Mouse (Mus musculus): ENCODE data around the gene Bpgm.

Gene Bpgm

DNA sequence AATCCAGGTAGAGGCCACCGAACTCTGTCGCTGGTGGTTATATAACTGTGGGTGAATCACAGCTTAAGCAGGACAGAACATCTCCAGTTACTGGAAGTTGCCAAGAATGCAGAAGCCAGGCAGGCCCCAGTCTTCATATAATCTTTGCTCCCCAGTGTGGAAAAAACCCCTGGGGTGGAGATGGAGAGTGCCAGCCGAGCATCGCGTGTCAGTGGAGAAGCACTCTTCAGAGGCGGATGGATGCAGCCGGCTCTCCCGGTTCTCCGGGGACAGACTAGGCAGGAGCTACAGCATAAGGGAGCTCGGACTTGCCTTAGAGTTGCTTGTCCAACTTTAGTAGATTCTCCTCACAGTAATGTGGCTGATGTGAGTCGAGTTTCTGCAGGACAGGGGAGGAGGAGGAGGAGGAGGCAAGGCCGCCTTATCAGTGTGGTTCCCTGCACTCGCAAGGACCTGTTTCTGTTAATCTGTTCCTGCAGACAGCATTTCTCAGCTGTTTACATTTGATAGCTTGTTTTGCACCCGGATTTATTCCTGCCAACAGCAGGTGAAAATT is 10.1 kb downstream of the Bpgm start:
- DNase-seq (ENCODE audit: low spot score), result peak; percentile 46

DNA sequence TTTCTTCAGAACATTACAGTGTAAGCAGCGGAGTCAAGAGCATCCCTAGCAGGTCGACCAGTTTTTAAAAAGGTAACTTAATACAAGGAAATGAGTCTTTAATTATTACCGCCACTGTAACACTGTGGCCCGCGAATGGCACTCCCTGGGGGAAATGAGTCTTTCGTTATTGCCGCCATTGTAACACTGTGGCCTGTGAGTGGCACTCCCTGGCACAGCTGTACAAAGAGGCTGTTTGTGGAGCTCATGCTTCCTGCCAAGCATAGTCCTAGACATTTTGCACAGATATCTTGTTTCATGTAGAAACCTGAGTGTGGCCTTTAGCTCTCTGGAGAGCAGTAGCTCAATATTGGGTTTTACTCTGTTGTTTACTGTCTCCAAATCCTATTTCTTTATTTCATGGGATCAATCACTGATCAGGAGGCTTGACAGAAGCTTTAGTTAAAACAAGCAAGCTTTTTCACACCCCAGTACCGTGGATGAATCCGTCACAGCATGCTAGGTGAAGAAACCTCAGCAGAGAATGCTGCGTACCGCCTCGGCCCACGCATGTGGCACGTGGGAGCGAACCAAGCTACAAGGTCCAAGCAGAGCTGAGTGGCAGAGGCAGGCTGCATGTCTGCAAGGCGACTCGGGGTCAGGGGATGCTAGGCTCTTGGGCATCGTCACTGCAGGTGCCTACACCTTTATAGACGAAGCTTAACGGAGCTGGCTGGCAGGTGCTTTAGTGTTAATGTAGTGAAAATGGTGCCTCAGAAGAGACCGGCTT is 17.5 kb downstream of the Bpgm start:
- peak; percentile 50 for DNase-seq (ENCODE audit: low spot score)

DNA sequence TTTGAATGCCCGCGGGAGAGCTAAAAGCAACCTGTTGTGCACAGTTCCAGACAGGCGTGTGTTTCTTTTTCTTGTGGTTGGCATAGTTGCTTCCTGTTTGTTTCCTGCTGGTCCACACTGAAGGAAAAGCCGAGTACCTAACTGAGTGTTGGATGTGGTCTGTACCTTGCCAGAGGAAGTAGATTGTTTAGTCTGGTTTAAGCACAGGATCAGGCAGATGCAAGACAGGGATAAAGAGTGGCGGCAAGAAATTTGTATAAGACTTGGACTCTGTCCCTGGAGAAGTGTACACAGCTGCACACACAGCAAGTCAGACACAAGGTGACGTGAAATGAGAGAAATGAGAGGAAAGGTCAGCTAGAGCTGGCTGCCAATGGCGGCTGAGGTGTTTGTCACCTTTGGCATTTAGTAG is 19.1 kb downstream of the Bpgm start:
- DNase-seq (ENCODE audit: low spot score), result no peak

DNA sequence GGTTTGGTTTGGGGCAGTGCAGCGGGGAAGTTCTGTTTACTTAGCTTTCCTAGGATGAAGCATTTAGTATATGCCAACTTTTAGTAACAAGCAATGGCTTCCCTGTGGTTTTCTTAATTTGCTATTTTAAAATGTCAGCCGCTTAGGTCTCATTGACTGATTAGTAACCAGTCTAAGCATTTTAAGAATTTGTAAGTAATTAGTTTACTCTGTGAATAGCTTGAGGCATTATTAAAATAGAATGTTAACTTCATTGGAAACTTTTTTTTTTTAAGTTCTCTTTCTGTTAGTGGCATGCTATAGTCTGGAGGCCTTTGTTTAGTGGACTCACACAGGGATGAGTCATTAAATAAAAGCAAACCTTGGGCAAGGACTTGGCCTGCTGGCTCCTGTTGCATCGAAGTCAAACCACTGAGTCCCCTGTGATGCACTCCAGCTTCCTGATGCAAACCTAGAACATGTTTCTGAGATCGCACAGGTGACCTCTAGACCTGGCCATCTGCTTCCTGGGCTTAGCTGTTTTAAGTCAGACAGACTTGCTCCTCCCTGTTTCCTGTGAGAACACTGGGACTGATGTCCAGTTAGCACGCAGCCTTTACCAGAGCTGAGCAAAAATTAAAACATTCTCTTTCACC is 22.1 kb downstream of the Bpgm start:
- no peak for DNase-seq (ENCODE audit: low spot score)

DNA sequence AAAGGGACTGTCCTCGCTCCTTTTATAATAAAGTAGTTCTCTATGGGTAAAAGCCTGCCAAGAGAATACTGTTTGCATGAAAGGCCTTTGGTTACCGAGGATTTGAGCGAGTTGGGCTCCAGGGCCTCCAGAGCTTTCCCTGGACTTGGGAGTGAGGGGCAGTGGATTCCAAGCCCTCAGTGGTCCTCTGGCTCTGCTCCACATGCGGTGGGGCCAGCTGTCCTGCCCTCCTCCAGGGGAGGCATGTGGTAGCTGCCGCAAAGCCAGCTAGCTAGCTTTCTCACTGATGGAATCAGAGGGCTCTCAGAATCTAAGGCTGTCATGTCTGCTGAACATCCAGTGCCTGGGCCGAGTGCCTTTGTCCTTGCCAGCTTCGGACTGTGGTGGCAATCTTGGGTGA is 26.3 kb downstream of the Bpgm start:
- DNase-seq (ENCODE audit: low spot score), result no peak

DNA sequence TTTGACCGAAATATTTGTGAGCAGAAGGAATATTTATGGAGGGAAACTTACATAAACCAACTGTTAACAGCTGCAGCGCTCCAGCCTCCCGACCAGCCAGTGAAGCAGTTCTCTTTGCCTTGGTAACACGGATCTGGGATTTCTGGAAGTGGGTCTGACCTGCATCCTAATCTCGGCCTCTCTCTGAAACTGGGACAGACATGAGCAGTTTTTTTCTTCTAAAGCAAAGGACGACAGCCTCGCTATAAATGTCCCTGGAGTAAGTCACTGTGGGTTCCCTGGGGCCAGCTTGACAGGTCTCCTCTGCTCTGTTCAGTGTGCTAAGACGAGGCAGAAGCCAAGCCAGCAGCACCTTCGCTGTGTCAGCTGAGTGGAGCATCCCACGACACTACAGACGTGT is 29.9 kb downstream of the Bpgm start:
- DNase-seq (ENCODE audit: low spot score), result no peak

DNA sequence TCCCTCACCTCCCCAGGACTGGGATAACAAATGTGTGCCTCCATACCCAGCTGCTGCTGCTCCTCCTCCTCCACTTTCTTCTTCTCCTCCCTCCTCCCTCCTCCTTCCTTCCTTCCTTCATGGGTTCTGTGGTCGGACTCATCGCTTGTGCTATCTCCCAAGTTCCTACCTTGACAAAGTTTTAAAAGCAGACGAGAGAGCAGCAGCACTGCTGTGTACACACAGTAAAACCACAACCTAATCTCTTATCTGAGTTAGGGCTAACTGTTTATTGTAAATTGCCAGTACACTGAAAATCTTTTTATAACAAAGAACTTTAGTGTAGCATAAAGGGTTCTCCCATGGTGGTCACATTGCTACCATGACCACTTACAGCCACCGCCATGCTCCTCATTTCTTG is 31.6 kb downstream of the Bpgm start:
- no peak for DNase-seq (ENCODE audit: low spot score)

DNA sequence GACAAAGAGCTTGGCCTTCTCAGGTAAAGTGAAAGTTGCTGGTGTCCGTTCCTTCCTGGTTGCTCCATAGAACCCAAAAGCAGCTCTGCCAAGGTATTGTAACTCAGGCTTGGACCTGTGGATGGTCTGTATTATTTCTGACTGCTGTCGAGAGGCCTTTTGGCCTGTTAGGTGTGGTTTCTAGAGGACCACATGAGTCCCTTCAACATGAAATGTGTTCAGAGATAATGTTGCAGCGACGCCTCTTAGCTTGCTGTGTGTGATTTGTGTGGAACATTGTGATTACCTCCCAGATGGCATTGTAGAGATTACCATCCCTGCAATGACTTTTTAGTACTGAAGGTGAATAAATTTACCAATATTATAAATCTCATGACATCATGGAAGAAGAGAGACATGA is 32.0 kb downstream of the Bpgm start:
- DNase-seq (ENCODE audit: low spot score), result no peak

DNA sequence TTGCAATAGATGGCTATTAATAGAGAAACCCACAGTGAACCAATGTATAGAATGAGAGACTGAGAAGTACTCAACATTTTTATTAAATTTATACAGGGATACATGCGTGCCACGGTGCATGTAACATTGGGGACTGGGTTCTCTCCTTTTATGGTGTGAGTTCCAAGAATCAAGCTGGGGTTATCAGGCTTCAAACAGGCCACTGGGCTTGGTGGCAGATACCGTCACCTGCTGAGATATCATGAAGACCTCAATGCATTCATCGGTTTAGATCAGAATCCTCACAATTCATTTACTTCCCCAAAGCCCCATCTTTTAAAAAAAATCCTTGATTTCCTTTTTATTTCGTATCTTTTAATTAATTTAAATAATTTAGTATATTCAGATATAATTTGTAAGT is 34.3 kb downstream of the Bpgm start:
- no peak for DNase-seq (ENCODE audit: low spot score)

DNA sequence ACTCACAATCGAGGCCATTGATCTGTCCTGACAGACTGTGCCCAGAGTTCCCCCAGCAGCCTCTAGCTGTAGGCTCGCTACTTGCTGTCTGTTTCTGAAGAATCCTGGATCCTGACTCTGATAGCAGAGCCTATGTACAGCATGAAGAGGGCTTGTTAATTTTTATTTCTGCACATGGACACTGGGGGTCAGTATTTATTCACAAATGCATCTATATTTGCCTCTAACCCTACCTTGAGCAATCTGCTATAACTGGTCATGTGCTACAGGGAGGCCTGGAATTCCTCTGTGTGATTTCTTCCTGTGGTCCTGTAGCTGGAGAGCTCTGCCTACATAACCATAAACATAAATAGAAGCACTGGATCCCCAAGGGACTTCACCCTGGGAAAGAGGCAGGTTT is 35.4 kb downstream of the Bpgm start:
- no peak for DNase-seq (ENCODE audit: low spot score)

DNA sequence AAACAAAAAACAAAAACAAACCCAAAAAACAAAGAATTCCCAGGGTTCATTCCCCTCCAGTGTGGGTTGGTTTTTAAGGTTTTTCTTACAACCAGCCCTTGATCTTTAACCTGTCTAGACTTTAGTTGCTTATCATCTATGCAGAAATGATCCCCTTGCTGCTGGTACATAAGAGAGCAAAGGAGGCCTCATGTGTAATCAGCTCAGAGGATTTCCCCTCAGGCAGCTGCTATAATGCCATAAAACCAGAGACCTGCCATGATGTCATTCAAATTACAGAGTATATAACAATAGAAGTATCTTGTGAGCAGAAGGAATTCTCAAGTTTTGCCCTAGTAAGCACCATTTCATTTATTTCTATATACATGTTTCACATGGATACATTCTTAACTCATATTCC is 36.7 kb downstream of the Bpgm start:
- no peak for DNase-seq (ENCODE audit: low spot score)

DNA sequence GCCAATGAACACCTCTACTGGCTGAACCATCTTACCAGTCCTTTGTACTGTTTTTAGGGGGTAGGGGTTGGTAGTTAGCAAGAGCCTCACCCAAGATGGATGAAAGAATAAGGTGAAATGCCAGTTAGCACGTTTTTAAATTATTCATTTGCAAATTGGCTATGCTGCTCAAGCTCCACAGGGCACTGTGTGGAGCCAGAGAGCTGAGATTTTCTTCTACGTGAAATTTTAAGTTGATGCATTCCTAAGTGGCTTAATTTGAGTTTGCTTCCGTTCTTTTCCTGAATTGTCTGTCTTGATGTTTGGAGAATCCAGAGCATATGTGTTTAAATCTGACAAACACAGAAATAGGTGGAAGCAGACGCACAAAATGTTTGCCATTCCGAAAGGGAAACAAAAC is 38.6 kb downstream of the Bpgm start:
- no peak for DNase-seq (ENCODE audit: low spot score)

DNA sequence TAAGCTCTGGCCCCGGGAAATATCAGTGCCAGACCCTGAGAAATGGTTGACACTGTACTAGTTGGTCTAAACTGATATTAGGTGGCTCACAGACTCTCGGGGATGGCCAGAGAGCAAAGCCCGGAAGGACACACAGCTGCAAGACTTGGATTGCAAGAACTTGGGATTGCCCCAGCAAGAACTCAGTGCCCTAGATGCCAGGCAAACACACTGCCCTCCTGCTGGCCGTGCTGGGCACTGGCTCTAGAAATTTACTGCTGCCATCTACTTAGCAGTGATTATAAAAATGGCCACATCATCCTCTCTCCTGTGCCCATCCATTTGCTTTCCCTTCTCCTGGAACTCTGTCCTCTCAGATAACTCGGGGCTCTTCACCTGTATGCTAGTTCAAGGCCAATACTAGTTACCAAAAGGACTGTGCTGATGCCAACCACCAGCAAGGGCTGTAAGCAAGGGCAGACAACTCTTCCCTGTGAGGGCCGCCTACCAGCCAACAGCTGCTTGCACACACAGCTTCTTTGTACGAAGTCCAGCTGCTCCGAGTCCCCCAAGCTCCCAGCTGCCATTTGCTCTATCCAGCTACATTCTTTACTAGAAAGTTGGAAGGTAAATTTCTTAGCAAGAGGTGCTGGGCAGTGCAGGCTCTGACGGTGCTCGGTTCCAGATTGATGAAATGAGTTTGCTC is 39.2 kb downstream of the Bpgm start:
- no peak for DNase-seq (ENCODE audit: low spot score)

DNA sequence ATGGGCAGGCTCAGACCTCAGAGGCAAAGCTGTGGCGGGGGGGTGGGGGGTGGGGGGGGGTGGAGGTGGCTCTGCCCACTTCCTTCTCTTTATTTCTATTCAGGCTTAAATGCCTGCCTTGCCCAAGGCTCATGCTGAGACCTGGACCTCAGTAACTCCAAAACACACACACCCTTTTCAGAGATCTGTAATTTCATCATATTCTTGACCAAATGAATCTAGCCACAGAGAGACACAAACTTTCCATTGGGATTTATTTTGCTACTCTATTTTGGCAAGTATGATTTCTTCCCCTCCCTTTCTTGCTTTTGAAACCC is 39.7 kb downstream of the Bpgm start:
- no peak for DNase-seq (ENCODE audit: low spot score)

DNA sequence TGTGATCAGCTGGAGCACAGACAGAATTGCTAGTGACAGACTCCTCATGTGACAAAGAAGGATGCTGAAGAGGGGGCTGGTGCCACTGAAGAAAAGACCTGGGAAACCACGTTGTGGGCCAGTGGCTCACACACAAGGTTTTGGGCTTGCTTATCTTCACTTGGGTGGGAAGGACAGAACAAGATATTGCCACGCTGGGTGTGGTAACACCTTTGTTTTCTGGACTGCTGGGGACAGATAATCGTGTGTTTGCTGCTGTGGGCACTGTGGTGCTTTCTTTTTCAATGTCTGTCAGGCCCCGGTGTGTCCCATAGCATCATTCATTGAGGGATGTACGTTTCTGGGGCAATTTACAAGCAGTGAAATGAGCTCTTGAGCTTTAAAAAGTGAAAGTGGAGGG is 41.7 kb downstream of the Bpgm start:
- DNase-seq (ENCODE audit: low spot score), result no peak

DNA sequence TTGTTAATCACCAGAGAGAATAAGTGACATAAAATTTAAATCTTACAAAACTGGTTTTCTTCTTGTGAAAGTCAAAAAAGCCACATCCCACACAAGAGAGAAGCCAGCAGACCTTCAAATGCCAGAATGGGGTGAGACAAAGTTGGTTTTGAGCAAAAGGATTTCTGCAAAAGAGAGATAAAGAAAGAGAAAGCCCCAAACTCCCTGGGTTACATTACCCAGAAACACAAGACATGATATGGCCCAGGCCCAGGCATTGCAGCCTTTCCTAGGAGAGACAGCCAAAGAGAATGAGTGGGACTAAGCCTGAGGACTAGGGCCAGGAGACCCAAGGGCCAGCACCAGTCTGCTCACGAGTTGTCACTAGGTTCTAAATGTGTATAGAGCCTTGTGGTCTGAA is 43.1 kb downstream of the Bpgm start:
- DNase-seq (ENCODE audit: low spot score), result no peak

DNA sequence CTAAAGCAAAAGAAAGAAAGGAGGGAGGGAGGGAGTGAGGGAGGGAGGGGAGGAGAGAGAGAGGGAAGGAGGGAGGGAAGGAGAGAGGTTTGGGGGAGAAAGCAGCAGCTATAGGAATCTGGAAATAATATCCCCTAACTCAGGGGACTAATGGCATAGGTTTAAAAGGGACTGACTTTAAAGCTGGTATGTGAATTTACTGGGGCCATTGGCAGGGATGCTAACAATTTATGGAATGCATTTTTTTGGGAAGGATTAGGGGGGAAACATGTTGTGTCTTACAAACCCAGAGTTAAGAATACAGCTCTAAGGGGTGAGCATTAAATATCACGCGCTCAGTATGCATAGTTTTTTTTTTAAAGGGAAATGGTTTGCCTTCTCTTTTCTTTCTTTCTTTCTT is 44.5 kb downstream of the Bpgm start:
- DNase-seq (ENCODE audit: low spot score), result no peak

DNA sequence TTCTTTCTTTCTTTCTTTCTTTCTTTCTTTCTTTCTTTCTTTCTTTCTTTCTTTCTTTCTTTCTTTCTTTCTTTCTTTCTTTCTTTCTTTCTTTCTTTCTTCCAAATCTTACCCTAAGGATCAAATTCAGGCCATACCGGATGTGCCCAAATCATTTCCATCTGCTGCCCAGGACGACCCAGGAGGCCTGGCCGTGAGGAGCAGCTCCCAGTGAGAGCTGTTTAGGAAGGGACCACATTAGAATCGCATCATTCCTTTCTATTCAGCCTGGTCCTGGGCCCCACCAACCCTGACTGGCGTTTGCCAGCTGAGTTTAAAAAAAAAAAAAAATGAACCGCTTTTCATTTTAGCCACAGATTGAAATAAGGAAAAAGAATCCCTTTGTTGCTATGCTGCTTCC is 44.9 kb downstream of the Bpgm start:
- DNase-seq (ENCODE audit: low spot score), result no peak

DNA sequence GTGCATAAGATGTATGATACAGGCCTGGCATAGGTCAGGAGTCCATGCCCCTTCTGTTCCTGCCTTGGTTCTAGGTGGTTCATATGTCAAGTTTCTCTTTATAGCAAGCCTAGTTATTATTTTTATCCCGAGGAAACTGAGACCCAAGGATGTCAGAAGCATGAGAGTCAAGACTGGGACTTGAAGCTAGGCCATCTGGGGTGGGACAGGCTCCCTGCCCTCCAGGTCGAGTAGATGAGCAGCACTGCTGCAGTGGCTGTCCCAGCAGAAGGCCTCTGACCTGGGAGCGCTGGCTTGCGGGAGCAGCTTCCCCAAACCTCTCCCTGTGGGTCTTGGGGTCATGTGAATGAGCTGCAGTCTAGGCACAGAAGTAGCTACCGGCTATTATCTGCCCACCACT is 47.5 kb downstream of the Bpgm start:
- no peak for DNase-seq (ENCODE audit: low spot score)

DNA sequence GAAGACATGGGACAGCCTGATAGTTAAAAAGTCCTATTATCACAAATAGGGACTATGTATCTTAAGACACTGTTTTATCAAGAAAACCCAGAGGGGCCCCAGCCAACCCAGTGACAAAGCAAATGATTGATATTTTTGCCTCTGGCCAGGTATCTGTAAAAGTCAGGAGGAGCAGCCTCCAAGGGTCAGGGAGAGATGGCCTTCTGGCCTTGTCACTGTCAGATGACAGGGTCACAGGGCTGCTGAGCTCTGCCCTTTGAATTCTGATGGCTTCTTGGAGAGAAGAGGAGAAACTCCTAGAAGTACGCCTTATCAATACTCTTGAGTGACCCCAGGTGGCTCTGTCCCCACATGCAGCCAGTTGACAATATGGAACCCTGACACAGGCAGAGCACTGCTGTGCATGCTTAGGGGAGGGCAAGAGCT is 49.5 kb downstream of the Bpgm start:
- no peak for DNase-seq (ENCODE audit: low spot score)

DNA sequence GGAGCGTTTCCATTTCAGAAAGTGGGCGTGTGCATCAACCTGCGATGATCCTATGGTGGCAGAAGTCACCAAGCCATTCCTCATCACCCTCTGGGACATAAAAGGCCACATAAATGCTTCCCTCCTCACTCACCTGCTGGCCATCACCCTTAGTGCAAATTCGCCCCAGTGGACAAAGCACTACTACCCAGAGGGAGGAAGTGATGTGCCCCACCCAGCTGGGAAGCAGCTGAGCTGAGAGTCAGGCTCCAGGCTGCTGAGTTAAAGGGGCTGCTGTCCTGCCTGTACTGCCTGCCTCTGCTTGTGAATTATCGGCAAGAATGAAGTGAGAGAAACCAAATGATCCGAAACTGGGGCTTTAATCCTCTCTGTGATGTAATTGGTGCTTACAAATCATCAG is 49.9 kb downstream of the Bpgm start:
- DNase-seq (ENCODE audit: low spot score), result no peak

DNA sequence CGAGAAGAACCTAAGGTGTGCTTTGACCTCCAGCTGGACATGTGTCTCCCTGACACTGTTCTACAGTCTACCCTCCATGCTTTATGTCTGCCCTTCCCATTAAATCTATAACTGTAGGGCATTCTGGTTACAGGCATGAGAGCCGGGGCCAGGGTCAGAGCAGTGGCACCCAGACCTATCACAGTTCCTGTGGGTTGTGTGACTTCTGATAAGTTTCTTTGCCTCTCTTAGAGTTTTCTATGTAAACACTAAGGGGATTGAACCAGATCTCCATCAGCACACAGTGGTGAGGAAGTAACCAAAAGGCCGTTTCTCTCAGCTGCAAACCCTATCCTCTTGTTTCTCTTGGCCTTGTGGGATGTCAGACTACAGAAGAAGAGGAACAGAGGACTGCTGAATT is 50.4 kb downstream of the Bpgm start:
- no peak for DNase-seq (ENCODE audit: low spot score)

DNA sequence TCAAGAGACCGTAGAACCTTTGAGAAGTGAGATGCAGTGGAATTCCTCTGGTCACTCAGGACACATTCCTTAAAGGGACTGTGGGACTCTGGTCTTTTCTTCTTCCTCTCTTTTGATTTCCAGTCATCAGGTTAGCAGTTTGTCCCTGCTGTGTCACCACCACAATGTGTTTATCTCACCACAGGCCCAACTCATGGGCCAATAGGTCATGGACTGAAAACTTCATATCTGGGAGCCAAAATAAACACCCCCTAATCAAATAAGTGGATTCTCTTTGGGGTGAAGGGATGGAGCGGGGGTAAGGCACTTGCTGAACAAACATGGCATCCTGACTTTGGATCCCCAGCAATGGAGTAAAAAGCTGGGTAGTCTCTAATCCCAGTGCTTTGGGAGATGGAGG is 52.1 kb downstream of the Bpgm start:
- no peak for DNase-seq (ENCODE audit: low spot score)
